Mouse (Mus musculus) cortical plate, adult 2 months (tissue): ENCODE measurements around the gene Errfi1. TPM values are rescaled to one million over a fixed set of nuclear protein-coding genes. Genes with fewer than 3 reads are reported as not detected.

Source experiments
- H3K27ac ChIP-seq: fragments of 200-500 bp; 2 replicates; pipeline ENCODE4 v1.5.1; 2012; ENCODE audit warnings: low read length, control low read depth, inconsistent platforms; ENCODE audit not compliant: insufficient read depth
- H3K4me1 ChIP-seq: fragments of 200-500 bp; 2 replicates; pipeline ENCODE4 v1.6.1; 2011; ENCODE audit warnings: low read length; ENCODE audit not compliant: control insufficient read depth, insufficient read depth
- H3K4me3 ChIP-seq: fragments of 200-500 bp; 2 replicates; pipeline ENCODE4 v1.5.1; 2011; ENCODE audit warnings: mild to moderate bottlenecking, low read length, control low read depth; ENCODE audit not compliant: insufficient read depth
- CTCF ChIP-seq: fragments of 200-500 bp; IDR thresholded peaks from 2 replicates; pipeline ENCODE4 v1.5.1; 2011; ENCODE audit warnings: mild to moderate bottlenecking, control low read depth, low read length; ENCODE audit not compliant: insufficient read depth; ENCODE audit errors: extremely low read depth
- POLR2A ChIP-seq: fragments of 200-500 bp; IDR thresholded peaks from 2 replicates; pipeline ENCODE4 v1.6.1; 2011; ENCODE audit warnings: mild to moderate bottlenecking, low read length, control low read depth; ENCODE audit not compliant: insufficient read depth; ENCODE audit errors: extremely low read depth
- polyA plus RNA-seq: library from polyadenylated mRNA; depleted of rRNA; stranded (reverse); fragments of >200 nt; gene quantifications from 2 replicates; pipeline ENCODE4 v1.2.3, GENCODE M21; 2012

Errfi1 gene
- polyA plus RNA-seq, 1 experiment, result 22.5 TPM

DNA sequence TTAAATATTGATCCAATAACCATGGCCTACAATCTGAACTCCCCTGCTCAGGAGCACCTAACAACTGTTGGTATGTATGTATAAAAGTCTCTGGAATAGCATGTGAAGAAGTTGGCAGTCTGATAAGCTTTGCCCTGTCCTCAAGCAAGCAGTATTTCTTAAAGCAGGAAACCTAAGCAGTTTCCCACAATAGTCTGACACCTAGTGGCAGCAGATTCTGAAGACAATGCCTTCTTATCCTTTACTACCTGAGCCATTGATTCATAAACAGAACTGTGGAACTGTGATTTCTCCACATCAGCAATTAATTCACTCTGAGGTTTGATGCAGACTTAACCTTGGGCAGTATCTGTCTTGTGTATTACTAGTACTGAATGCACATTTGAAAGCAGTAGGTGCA is 11.7 kb downstream of the Errfi1 start:
- Histone ChIP-seq H3K4me1 (peaks cover 5% of the 10 kb centered on the region), H3K27ac (no peak overlapping the region), H3K4me3 (no peak overlapping the region)
- no peak for TF ChIP-seq CTCF
- TF ChIP-seq POLR2A, result no peak

DNA sequence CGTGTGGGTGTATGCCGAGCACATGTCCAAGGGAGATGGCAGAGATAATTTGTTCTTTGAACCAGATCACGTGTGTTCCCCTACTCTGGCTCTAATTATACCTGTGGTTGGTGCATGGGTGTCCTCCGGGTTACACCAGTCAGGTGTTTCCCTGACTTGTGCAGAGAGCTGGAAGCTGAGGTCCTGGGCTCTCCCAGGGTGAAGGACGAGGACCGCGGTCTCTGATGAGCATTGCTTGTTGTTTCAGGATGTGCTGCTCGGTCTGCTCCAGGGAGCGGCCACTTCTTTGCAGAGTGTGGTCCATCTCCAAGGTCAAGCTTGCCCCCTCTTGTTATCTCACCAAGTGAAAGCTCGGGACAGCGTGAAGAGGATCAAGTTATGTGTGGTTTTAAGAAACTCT is 12.3 kb downstream of the Errfi1 start:
- no peak overlapping the region for H3K27ac ChIP-seq
- TF ChIP-seq CTCF (no peak), POLR2A (no peak)
- no peak overlapping the region for H3K4me3 ChIP-seq
- peaks cover 6% of the 10 kb centered on the region for H3K4me1 ChIP-seq

DNA sequence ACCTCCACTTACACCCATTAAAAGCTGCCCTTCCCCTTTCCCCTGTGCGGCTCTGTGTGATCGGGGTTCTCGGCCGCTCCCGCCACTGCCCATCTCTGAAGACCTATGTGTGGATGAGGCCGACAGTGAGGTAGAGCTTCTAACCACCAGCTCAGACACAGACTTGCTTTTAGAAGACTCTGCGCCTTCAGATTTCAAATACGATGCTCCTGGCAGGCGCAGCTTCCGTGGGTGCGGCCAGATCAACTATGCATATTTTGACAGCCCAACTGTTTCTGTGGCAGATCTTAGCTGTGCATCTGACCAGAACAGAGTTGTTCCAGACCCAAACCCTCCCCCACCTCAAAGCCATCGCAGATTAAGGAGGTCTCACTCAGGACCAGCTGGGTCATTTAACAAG is 12.8 kb downstream of the Errfi1 start:
- TF ChIP-seq POLR2A, result no peak
- no peak for TF ChIP-seq CTCF
- no peak overlapping the region for H3K27ac ChIP-seq
- H3K4me3 ChIP-seq, result no peak overlapping the region
- peaks cover 7% of the 10 kb centered on the region; the same call in 1 of the 2 replicates for H3K4me1 ChIP-seq

DNA sequence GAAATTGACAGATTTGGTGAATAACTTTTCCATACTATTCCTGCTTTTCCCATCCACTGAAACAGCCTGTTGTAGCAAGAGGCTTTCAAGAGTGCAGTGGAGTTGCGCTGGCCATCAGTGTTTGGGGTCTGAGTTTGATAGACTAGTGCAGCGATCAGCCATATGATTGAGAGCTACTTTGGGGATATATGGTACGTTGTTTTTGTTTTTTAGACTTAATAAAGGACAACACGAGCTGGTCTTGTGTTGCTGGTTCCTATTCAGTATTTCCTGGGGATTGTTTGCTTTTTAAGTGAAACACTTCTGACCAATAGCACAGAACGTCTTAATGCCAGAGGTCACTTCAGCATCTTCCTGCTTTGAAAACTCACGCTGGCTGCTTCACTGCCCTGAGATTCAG is 14.4 kb downstream of the Errfi1 start:
- TF ChIP-seq CTCF, result no peak
- no peak for TF ChIP-seq POLR2A
- Histone ChIP-seq H3K4me1 (peaks cover 6% of the 10 kb centered on the region; the same call in 1 of the 2 replicates), H3K27ac (no peak overlapping the region), H3K4me3 (no peak overlapping the region)

DNA sequence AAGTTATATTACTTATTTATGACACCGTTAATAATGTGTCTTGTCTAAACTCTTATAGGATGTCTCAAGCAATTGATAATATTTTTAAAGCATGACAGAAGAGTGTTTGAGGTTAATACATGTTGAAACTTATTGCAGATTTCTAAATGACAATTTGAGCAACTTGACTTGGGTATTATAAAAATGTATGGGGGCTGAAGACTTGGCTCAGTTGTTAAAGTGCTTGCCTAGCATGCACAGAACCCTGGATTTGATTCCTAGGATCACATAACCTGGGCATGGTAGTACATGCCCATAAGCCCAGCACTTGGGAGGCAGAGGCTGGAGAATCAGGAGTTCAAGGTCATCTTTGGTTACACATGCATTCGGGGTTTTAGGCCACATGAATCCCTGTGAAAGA is 15.1 kb downstream of the Errfi1 start:
- Histone ChIP-seq H3K4me1 (peaks cover 6% of the 10 kb centered on the region; the same call in 1 of the 2 replicates), H3K4me3 (no peak overlapping the region), H3K27ac (no peak overlapping the region)
- TF ChIP-seq CTCF (no peak), POLR2A (no peak)

DNA sequence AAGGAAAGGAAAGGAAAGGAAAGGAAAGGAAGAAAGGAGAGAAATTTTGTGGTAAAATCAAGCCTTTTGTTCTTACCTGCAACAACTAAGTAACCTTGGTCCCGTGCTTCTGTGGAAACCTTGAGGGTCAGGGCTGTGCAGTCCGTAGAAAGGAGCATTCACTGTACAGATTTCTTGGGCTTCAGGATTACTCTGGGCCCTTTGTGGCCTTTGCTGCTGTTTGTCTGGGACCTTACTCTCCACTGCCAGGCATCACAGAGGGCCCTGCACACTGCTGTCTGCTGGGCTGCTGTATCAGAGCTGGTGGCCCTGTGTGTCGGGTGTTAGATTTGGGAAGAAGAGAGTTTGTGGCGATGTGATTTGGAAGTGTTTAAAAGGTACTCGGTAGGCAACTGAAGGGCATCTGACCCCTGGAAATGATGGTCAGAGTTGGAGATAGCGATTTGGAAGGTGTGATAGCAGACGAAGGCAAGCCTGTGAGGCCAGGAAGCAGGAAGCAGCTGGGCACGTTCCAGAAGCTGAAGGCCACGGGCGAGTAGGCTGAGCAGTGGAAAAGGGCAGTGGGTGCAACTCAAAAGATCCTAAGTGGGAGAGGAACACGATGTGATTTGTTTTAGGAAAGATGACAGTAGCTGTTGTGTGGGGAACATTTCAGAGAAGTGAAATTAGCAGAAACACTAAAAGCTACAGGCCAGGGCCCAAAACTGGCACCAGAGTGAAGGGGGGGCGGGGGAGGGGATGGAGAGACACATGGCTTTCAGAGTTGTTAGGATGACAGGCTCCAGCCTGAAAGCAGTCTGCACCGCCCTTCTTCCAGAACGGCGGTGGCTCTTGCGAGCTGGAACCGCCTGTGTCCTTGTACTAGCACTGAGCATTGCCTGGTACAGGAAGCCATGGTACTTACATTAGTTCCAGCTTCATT is 15.8 kb downstream of the Errfi1 start:
- TF ChIP-seq CTCF, result no peak
- TF ChIP-seq POLR2A, result no peak
- H3K4me1 ChIP-seq, result peaks cover 6% of the 10 kb centered on the region; the same call in 1 of the 2 replicates
- no peak overlapping the region for H3K4me3 ChIP-seq
- no peak overlapping the region; the same call in 1 of the 2 replicates for H3K27ac ChIP-seq

DNA sequence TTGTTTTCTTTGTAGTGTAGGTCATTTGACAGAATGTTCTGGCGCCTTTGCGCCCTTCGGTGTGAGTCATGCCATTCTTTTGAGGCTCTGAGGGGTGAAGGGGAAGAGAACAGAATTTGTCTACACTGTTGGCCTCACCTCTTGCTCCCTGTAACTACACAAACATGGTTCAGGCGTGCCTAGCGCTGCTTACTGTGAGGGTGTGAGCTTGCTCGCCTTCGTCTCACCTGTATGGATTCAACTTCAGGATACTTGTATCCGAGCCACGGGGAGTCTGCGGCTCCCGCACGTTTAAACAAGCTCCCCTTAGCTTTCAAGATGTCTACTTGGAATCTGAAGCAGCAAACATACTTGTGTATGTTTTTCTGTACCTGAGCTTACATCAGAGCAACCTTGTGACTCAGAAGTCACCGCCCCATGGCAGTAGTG is 17.3 kb downstream of the Errfi1 start:
- TF ChIP-seq POLR2A, result no peak
- TF ChIP-seq CTCF, result no peak
- Histone ChIP-seq H3K4me1 (peaks cover 6% of the 10 kb centered on the region; the same call in 1 of the 2 replicates), H3K4me3 (no peak overlapping the region), H3K27ac (peak overlapping the region; percentile 39)

DNA sequence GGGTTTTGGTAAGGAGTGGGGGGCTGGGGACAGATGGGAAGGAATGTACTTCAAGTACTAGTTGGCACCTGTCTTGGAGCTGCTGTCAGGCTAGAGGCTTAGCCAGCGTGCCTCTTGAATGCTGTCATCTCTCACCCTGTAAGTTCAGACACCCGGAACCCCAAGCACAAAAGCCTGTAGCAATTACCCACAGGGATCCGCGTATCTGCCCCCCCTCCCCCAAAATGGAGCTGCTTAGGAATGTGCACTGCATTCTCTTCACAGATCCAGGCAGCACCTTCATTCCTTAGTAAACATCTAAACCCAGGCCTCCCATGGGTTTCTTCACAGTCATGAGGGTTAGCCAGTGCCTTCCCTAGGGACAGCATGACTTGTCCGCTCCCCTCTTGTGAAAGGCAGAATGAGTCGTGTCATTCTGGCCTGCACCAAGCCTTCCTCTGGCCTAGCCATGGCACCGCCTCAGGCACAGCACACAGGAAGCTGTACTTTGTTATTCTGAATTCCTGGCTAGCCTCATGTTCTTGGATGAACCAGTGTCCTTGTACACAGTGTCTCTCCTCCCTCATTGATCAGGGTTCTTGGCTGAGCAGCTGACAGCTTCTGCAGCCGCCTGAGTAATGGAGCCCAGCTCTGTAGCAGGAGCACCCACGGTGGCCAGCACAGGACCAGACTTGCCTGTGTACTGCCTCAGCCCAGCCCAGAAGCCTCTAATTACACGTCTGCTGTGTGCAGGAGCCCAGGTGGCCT is 17.8 kb downstream of the Errfi1 start:
- H3K27ac ChIP-seq, result peak overlapping the region; percentile 39
- peaks cover 6% of the 10 kb centered on the region; the same call in 1 of the 2 replicates for H3K4me1 ChIP-seq
- no peak overlapping the region for H3K4me3 ChIP-seq
- TF ChIP-seq POLR2A, result no peak
- TF ChIP-seq CTCF, result no peak

DNA sequence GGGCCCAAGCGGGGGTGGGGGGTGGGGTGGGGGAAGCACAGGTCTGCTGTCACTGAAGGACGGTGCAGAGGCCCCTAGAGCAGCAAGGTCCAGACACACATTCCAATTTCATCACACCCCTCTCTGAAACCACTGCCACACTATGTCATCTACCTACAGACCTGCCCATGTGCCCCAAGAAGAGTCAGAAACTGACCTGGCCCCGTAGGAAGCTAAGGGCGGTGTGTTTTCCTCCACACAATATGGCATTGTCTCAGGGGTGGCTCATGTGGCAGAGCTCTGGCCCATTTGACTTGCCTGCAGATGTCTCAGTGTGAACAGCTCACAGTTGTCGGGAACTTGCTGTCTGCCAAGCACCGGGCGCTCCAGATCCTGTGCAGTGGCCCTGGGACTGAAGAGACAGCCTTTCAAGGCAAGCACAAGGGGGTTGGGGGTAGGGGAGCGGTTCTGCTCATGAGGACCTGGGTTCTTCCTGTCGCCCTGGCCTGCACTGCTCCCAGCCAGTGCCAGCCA is 18.5 kb downstream of the Errfi1 start:
- Histone ChIP-seq H3K27ac (peak overlapping the region; percentile 9; the same call in 1 of the 2 replicates), H3K4me3 (no peak overlapping the region), H3K4me1 (peaks cover 6% of the 10 kb centered on the region; the same call in 1 of the 2 replicates)
- TF ChIP-seq POLR2A (no peak; the same call in 1 of the 2 replicates), CTCF (no peak)
